Mouse (Mus musculus): ENCODE data around the gene Ptgs1. TPM values are rescaled to one million over a fixed set of nuclear protein-coding genes. Genes with fewer than 3 reads are reported as not detected.
"Not testable (repeated sequence)": the region's sequence is repeated elsewhere in the genome, so short reads cannot be mapped to it uniquely, and the experiment has no call there.

The Ptgs1 gene
- polyA plus RNA-seq (2015; fragmentation: Nextera tagmentation; extraction: Ambion mirVana) = 31.0 and 36.2 TPM in 2 replicates

DNA sequence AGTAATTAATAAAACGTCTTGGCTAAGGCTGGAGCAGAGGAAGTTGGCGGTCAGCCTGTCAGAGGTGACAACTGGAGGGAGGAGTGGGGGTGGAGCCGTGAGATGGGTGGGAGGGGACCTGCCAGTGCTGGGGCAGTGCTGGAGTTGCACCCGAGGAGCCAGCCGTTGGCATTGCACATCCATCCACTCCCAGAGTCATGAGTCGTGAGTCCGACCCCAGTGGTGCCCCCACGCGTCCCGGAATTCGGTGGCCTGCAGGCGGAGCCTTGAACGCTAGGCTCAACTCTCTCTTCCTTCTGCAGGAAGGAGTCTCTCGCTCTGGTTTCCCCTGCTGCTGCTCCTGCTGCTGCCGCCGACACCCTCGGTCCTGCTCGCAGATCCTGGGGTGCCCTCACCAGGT lies at the start of gene Ptgs1:
Gene Ptgs1, plus strand, starts transcription at position 61 of the 400 bp plus-strand sequence.
- Histone ChIP-seq H3K9ac (ENCODE audit: low read length) (peak within 1 kb of the TSS; percentile 73), H3K4me2 (replicated peaks; ENCODE audit: low read depth) (peak within 1 kb of the TSS; percentile 74), H3K36me3 (ENCODE audit: control insufficient read depth, insufficient read depth, low read length) (no peaks in the 10 kb centered on the region), H3K9me3 (ENCODE audit: control insufficient read depth, low read length) (no peaks in the 10 kb centered on the region), H3K4me3 (ENCODE audit: low read depth, low read length) (peak within 1 kb of the TSS; percentile 57), H3K27me3 (ENCODE audit: control insufficient read depth, insufficient read depth, low read length) (no peaks in the 10 kb centered on the region), H3K27ac (replicated peaks) (peak within 1 kb of the TSS; percentile 70), H3K4me1 (replicated peaks; ENCODE audit: control insufficient read depth, insufficient read depth) (peaks cover under 1% of the 10 kb centered on the region)
- TF ChIP-seq CTCF (IDR thresholded peaks at IDR 0.05; ENCODE audit: low read depth) = peak; percentile 53
- no peak for TF ChIP-seq EP300 (optimal IDR thresholded peaks at IDR 0.05)
- DNase-seq (ENCODE audit: low spot score) (peak; percentile 57), ATAC-seq (ENCODE audit: low FRiP score, low TSS enrichment) (0 out of 2 replicates have a peak, but pooled peaks have one; percentile 30)
- under 1% methylated on average over 18 of the region's 18 CpGs for WGBS

- not testable (repeated sequence) for ATAC-seq (ENCODE audit: low FRiP score, low TSS enrichment); H3K9ac ChIP-seq (ENCODE audit: low read length); H3K27me3 ChIP-seq (ENCODE audit: control insufficient read depth, insufficient read depth, low read length); H3K27ac ChIP-seq (replicated peaks); H3K36me3 ChIP-seq (ENCODE audit: control insufficient read depth, insufficient read depth, low read length); H3K9me3 ChIP-seq (ENCODE audit: control insufficient read depth, low read length); H3K4me3 ChIP-seq (ENCODE audit: low read depth, low read length); DNase-seq (ENCODE audit: low spot score); H3K4me1 ChIP-seq (replicated peaks; ENCODE audit: control insufficient read depth, insufficient read depth); H3K4me2 ChIP-seq (replicated peaks; ENCODE audit: low read depth)
- 81% methylated on average over 4 of the region's 4 CpGs for WGBS
Measured at GRCm38 (mm10) chr2:36181587-36182368, 48.4 kb upstream of the Ptgs1 start.

GRCm38 (mm10) chr2:36183278-36183677 lies 46.9 kb upstream of the Ptgs1 start:
- Histone ChIP-seq H3K4me3 (ENCODE audit: low read depth, low read length) (no peak overlapping the region), H3K27ac (replicated peaks) (0 out of 2 replicates have a peak overlapping the region, but pooled peaks have one; percentile 41), H3K36me3 (ENCODE audit: control insufficient read depth, insufficient read depth, low read length) (no peaks in the 10 kb centered on the region), H3K27me3 (ENCODE audit: control insufficient read depth, insufficient read depth, low read length) (no peaks in the 10 kb centered on the region), H3K9ac (ENCODE audit: low read length) (no peak overlapping the region), H3K9me3 (ENCODE audit: control insufficient read depth, low read length) (no peaks in the 10 kb centered on the region), H3K4me2 (replicated peaks; ENCODE audit: low read depth) (no peak overlapping the region), H3K4me1 (replicated peaks; ENCODE audit: control insufficient read depth, insufficient read depth) (no peaks in the 10 kb centered on the region)
- 44% methylated on average over 2 of the region's 2 CpGs for WGBS
- no peak for TF ChIP-seq EP300 (optimal IDR thresholded peaks at IDR 0.05)
- no peak for TF ChIP-seq CTCF (IDR thresholded peaks at IDR 0.05; ENCODE audit: low read depth)
- ATAC-seq (ENCODE audit: low FRiP score, low TSS enrichment) (no peak; the same call in 1 of the 2 replicates), DNase-seq (ENCODE audit: low spot score) (no peak)

GRCm38 (mm10) chr2:36184192-36184591 lies 46.0 kb upstream of the Ptgs1 start:
- no peak overlapping the region for H3K4me3 ChIP-seq (ENCODE audit: low read depth, low read length)
- ATAC-seq (ENCODE audit: low FRiP score, low TSS enrichment) = peak; percentile 72; the same call in 1 of the 2 replicates
- H3K4me2 ChIP-seq (replicated peaks; ENCODE audit: low read depth) = no peak overlapping the region
- no peaks in the 10 kb centered on the region for H3K27me3 ChIP-seq (ENCODE audit: control insufficient read depth, insufficient read depth, low read length)
- no peaks in the 10 kb centered on the region for H3K36me3 ChIP-seq (ENCODE audit: control insufficient read depth, insufficient read depth, low read length)
- H3K4me1 ChIP-seq (replicated peaks; ENCODE audit: control insufficient read depth, insufficient read depth) = no peaks in the 10 kb centered on the region
- TF ChIP-seq EP300 (optimal IDR thresholded peaks at IDR 0.05) (no peak), CTCF (IDR thresholded peaks at IDR 0.05; ENCODE audit: low read depth) (no peak)
- 85% methylated on average over 2 of the region's 2 CpGs for WGBS
- H3K27ac ChIP-seq (replicated peaks) = peak overlapping the region; percentile 73; the same call in 1 of the 2 replicates
- DNase-seq (ENCODE audit: low spot score) = no peak
- H3K9me3 ChIP-seq (ENCODE audit: control insufficient read depth, low read length) = no peaks in the 10 kb centered on the region
- no peak overlapping the region for H3K9ac ChIP-seq (ENCODE audit: low read length)

GRCm38 (mm10) chr2:36184876-36185275 lies 45.4 kb upstream of the Ptgs1 start:
- TF ChIP-seq CTCF (IDR thresholded peaks at IDR 0.05; ENCODE audit: low read depth) (no peak), EP300 (optimal IDR thresholded peaks at IDR 0.05) (no peak)
- H3K36me3 ChIP-seq (ENCODE audit: control insufficient read depth, insufficient read depth, low read length) = no peaks in the 10 kb centered on the region
- no peak overlapping the region for H3K9ac ChIP-seq (ENCODE audit: low read length)
- no peaks in the 10 kb centered on the region for H3K27me3 ChIP-seq (ENCODE audit: control insufficient read depth, insufficient read depth, low read length)
- WGBS = 50% methylated on average over 6 of the region's 6 CpGs
- peak overlapping the region; percentile 73 for H3K27ac ChIP-seq (replicated peaks)
- no peak for DNase-seq (ENCODE audit: low spot score)
- no peak overlapping the region for H3K4me2 ChIP-seq (replicated peaks; ENCODE audit: low read depth)
- no peaks in the 10 kb centered on the region for H3K4me1 ChIP-seq (replicated peaks; ENCODE audit: control insufficient read depth, insufficient read depth)
- H3K4me3 ChIP-seq (ENCODE audit: low read depth, low read length) = no peak overlapping the region
- ATAC-seq (ENCODE audit: low FRiP score, low TSS enrichment) = no peak
- H3K9me3 ChIP-seq (ENCODE audit: control insufficient read depth, low read length) = no peaks in the 10 kb centered on the region

DNA sequence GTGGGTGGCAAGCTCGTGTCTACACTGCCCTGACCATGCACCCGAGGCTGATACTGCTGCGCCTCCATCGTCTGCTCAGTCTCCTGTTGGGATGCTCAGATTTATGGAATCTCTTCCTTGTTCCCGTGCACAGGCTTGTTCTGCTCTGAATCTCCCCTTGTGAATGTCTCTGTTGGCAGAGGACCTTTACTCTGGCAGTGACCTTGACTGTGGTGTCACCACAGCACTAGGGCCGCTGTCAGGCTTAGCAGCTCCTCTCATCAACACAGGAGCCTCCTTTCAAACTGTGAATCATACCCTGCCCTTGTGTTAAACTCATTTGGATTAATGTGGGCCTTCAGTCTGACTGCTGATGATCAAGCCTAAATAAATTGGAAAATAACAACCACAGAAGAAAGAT lies 41.0 kb upstream of the Ptgs1 start:
- H3K27me3 ChIP-seq (ENCODE audit: control insufficient read depth, insufficient read depth, low read length); H3K4me2 ChIP-seq (replicated peaks; ENCODE audit: low read depth); ATAC-seq (ENCODE audit: low FRiP score, low TSS enrichment); H3K36me3 ChIP-seq (ENCODE audit: control insufficient read depth, insufficient read depth, low read length); H3K27ac ChIP-seq (replicated peaks); H3K9ac ChIP-seq (ENCODE audit: low read length); H3K9me3 ChIP-seq (ENCODE audit: control insufficient read depth, low read length); DNase-seq (ENCODE audit: low spot score); H3K4me1 ChIP-seq (replicated peaks; ENCODE audit: control insufficient read depth, insufficient read depth); H3K4me3 ChIP-seq (ENCODE audit: low read depth, low read length): not testable (repeated sequence)
- WGBS = 87% methylated on average over 6 of the region's 6 CpGs

Measured in stomach, postnatal 0 days (tissue).